Mouse (Mus musculus) kidney, embryonic 14.5 days (tissue): ENCODE results near the gene Ablim1. TPM values are rescaled to one million over a fixed set of nuclear protein-coding genes. Genes with fewer than 3 reads are reported as not detected.

Experiments
- ATAC-seq: fragments of 200-750 bp; cut with Nextera tagmentation; 2 replicates; pipeline ENCODE4 v1.8.0; 2017; ENCODE audit warnings: moderate number of reproducible peaks, mild to moderate bottlenecking, moderate TSS enrichment, moderate library complexity; ENCODE audit not compliant: low FRiP score, low TSS enrichment
- H3K27ac ChIP-seq: fragments of 300-500 bp; sonication (generic); 2 replicates; pipeline ENCODE4 v1.5.1; 2014; ENCODE audit warnings: low read depth, mild to moderate bottlenecking, low read length, moderate library complexity, mixed read lengths
- H3K27me3 ChIP-seq: fragments of 300-500 bp; sonication (generic); 2 replicates; pipeline ENCODE4 v1.6.1; 2014; ENCODE audit warnings: mild to moderate bottlenecking, low read length; ENCODE audit not compliant: control insufficient read depth, insufficient read depth
- H3K36me3 ChIP-seq: fragments of 300-500 bp; sonication (generic); 2 replicates; pipeline ENCODE4 v1.6.1; 2014; ENCODE audit warnings: low read length, mixed read lengths; ENCODE audit not compliant: control insufficient read depth, insufficient read depth
- H3K4me1 ChIP-seq: fragments of 300-500 bp; sonication (generic); 2 replicates; pipeline ENCODE4 v1.6.1; 2014; ENCODE audit warnings: low read length, mixed read lengths; ENCODE audit not compliant: control insufficient read depth, insufficient read depth
- H3K4me2 ChIP-seq: fragments of 300-500 bp; sonication (generic); replicated peaks from 2 replicates; pipeline ENCODE4 v1.6.1; 2014; ENCODE audit warnings: low read depth, mild to moderate bottlenecking, low read length
- H3K4me3 ChIP-seq: fragments of 300-500 bp; sonication (generic); 2 replicates; pipeline ENCODE4 v1.5.1; 2014; ENCODE audit warnings: mild to moderate bottlenecking, low read length
- H3K9ac ChIP-seq: fragments of 300-500 bp; sonication (generic); 2 replicates; pipeline ENCODE4 v1.6.1; 2014; ENCODE audit warnings: low read depth, mild to moderate bottlenecking, low read length, moderate library complexity
- H3K9me3 ChIP-seq: fragments of 300-500 bp; sonication (generic); 2 replicates; pipeline ENCODE4 v1.6.1; 2016; ENCODE audit warnings: low read length; ENCODE audit not compliant: control insufficient read depth
- WGBS: fragments of 180-500 bp; shearing (Covaris S2); extraction: QIAGEN DNeasy Blood & Tissue Kit; methylation state at CpG from one replicate; pipeline ENCODE4 v1.1.7; 2014; 5-methylcytosine and 5-hydroxymethylcytosine counted together
- polyA plus RNA-seq: library from polyadenylated mRNA; unstranded; fragments of >200 nt; fragmentation: Nextera tagmentation; extraction: Ambion mirVana; gene quantifications from 2 replicates; pipeline ENCODE4 v1.2.1, GENCODE M21; 2014

The Ablim1 gene
- polyA plus RNA-seq, 1 experiment from 2014 or later = 36.0 TPM

GRCm38 (mm10) chr19:57269791-57270190 lies 44.9 kb downstream of the Ablim1 start:
- Histone ChIP-seq H3K9ac (no peak overlapping the region), H3K27me3 (no peaks in the 10 kb centered on the region), H3K27ac (no peak overlapping the region), H3K36me3 (no peaks in the 10 kb centered on the region), H3K4me2 (no peak overlapping the region), H3K9me3 (no peaks in the 10 kb centered on the region), H3K4me3 (no peak overlapping the region), H3K4me1 (peaks cover 16% of the 10 kb centered on the region)
- no peak for ATAC-seq
- WGBS = 70% methylated on average over 6 of the region's 6 CpGs

GRCm38 (mm10) chr19:57267531-57267930 lies 47.2 kb downstream of the Ablim1 start:
- no peaks in the 10 kb centered on the region for H3K27me3 ChIP-seq
- no peak overlapping the region for H3K4me2 ChIP-seq
- H3K4me3 ChIP-seq = no peak overlapping the region
- ATAC-seq = no peak
- no peaks in the 10 kb centered on the region for H3K9me3 ChIP-seq
- 62% methylated on average over 5 of the region's 5 CpGs for WGBS
- no peak overlapping the region for H3K9ac ChIP-seq
- H3K4me1 ChIP-seq = no peaks in the 10 kb centered on the region; the same call in 1 of the 2 replicates
- no peak overlapping the region for H3K27ac ChIP-seq
- no peaks in the 10 kb centered on the region for H3K36me3 ChIP-seq

DNA sequence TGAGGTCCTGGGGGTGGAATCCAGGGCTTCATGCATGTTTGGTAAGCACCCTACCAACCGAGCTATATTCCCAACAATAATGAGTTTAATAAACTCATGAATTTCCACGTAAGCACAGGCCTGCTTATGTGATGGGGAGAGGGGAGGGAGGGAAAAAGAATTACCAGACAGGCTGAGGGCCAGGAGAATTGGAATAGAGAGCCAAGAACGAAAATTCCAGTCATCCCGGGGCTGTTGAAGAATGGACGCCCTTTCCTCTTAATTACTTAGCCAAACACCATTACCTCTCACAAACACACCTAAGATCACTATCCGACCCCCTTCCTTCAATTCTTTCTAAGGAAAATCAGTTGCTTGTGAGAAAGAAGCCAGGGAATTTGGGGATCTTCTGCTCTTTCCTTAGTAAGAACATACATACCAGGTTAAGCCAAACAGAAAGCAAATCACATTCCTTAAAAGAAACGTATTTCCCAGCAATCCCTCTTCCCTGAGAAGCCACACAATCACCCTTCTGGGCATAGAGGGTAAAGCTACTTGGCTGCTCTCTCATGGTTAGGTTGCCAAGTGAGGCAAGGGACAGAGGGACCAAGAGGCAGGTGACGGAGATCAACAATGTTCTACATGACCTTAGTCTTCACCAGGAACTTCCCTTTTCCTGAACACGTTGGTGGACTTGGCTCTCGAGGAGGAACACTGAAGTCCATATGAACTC lies 48.2 kb downstream of the Ablim1 start:
- no peaks in the 10 kb centered on the region for H3K27me3 ChIP-seq
- H3K27ac ChIP-seq = no peak overlapping the region
- no peaks in the 10 kb centered on the region for H3K36me3 ChIP-seq
- H3K9ac ChIP-seq = no peak overlapping the region
- 84% methylated on average over 10 of the region's 10 CpGs for WGBS
- no peaks in the 10 kb centered on the region; the same call in 1 of the 2 replicates for H3K4me1 ChIP-seq
- ATAC-seq = no peak
- no peak overlapping the region for H3K4me3 ChIP-seq
- H3K4me2 ChIP-seq = no peak overlapping the region
- no peaks in the 10 kb centered on the region for H3K9me3 ChIP-seq

DNA sequence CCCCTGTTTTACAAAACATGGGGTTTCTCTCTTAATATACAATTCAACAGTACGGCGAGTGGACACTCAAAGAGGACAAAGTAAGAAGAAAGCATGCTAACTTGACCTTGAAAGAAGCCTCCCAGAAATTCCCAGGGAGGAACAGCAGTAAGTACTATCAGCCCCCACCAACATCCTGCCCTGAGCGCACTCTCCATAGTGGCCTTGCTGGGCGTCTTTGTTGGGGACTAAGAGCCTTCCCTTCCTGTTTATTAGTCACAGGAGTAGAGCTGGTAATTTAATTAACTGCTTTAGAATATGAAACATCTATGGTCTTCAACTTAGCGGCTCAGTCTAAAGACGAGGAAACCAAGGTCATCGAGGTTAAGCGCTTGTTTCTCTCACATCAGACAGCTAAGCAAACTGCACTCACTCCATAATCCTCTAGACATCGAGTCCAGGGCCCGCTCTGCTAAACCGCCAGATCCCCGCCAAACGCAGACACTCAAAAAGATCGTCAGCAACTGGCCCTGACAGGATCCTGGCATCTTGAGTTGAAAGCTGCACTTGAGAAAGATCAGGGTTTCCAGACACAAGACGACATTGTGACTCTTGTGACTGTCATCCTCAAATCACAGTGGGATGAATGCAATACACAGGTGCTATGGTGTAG lies 50.3 kb downstream of the Ablim1 start:
- H3K9me3 ChIP-seq = no peaks in the 10 kb centered on the region
- ATAC-seq = no peak
- no peak overlapping the region for H3K9ac ChIP-seq
- WGBS = 71% methylated on average over 15 of the region's 15 CpGs
- H3K27me3 ChIP-seq = no peaks in the 10 kb centered on the region
- H3K4me2 ChIP-seq = no peak overlapping the region
- no peaks in the 10 kb centered on the region; the same call in 1 of the 2 replicates for H3K4me1 ChIP-seq
- no peak overlapping the region for H3K27ac ChIP-seq
- no peak overlapping the region for H3K4me3 ChIP-seq
- no peaks in the 10 kb centered on the region for H3K36me3 ChIP-seq

DNA sequence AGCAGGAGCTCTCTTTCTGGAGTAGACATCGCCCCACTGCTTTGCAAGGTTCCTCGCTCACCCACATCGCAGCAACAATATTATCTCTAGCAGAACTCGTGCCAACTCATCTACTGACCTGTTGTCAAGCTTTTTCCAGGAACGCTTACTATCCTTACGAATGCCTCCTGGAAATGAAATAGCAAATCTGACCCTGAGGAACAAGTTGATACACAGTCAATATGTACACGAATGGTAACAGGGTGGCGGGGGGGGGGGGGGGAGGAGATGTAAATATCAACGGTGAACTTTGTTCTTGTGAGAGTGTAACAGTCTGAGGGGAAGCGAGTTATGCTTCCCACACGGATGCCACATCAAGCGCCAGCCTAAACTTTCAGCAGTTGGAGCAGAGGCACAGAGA lies 56.9 kb downstream of the Ablim1 start:
- ATAC-seq = no peak

GRCm38 (mm10) chr19:57256666-57257065 lies 58.1 kb downstream of the Ablim1 start:
- H3K4me1 ChIP-seq = 0 out of 2 replicates have a peak, but pooled peaks cover 2% of the 10 kb centered on the region
- no peaks in the 10 kb centered on the region for H3K27me3 ChIP-seq
- 77% methylated on average over 9 of the region's 9 CpGs for WGBS
- no peaks in the 10 kb centered on the region for H3K9me3 ChIP-seq
- H3K27ac ChIP-seq = no peak overlapping the region
- no peak for ATAC-seq
- H3K4me3 ChIP-seq = no peak overlapping the region
- no peak overlapping the region for H3K9ac ChIP-seq
- H3K4me2 ChIP-seq = no peak overlapping the region
- no peaks in the 10 kb centered on the region for H3K36me3 ChIP-seq

More for the DNA sequence above, 56.9 kb downstream of the Ablim1 start:
- H3K4me2 ChIP-seq = no peak overlapping the region
- H3K4me3 ChIP-seq = no peak overlapping the region
- no peaks in the 10 kb centered on the region for H3K36me3 ChIP-seq
- no peaks in the 10 kb centered on the region for H3K27me3 ChIP-seq
- H3K9ac ChIP-seq = no peak overlapping the region
- WGBS = 87% methylated on average over 11 of the region's 12 CpGs
- H3K27ac ChIP-seq = no peak overlapping the region
- no peaks in the 10 kb centered on the region for H3K4me1 ChIP-seq
- H3K9me3 ChIP-seq = no peaks in the 10 kb centered on the region

GRCm38 (mm10) chr19:57255157-57255556 lies 59.6 kb downstream of the Ablim1 start:
- no peak for ATAC-seq
- H3K9ac ChIP-seq = no peak overlapping the region
- 79% methylated on average over 8 of the region's 8 CpGs for WGBS

GRCm38 (mm10) chr19:57252692-57253448 lies 61.8 kb downstream of the Ablim1 start:
- Histone ChIP-seq H3K4me3 (no peak overlapping the region), H3K27me3 (no peaks in the 10 kb centered on the region), H3K4me1 (0 out of 2 replicates have a peak, but pooled peaks cover 2% of the 10 kb centered on the region), H3K36me3 (no peaks in the 10 kb centered on the region), H3K9me3 (no peaks in the 10 kb centered on the region), H3K27ac (no peak overlapping the region), H3K4me2 (no peak overlapping the region), H3K9ac (no peak overlapping the region)
- WGBS = 63% methylated on average over 9 of the region's 9 CpGs
- no peak for ATAC-seq

More at GRCm38 (mm10) chr19:57255157-57255556, 59.6 kb downstream of the Ablim1 start:
- 0 out of 2 replicates have a peak, but pooled peaks cover 2% of the 10 kb centered on the region for H3K4me1 ChIP-seq
- H3K27me3 ChIP-seq = no peaks in the 10 kb centered on the region
- H3K27ac ChIP-seq = no peak overlapping the region
- no peaks in the 10 kb centered on the region for H3K9me3 ChIP-seq
- H3K4me2 ChIP-seq = no peak overlapping the region
- no peaks in the 10 kb centered on the region for H3K36me3 ChIP-seq
- no peak overlapping the region for H3K4me3 ChIP-seq
